Mouse (Mus musculus) adrenal gland, postnatal 36 days (tissue): ENCODE data around the gene Xpc. TPM values are rescaled to one million over a fixed set of nuclear protein-coding genes. Genes with fewer than 3 reads are reported as not detected.
"Not testable (repeated sequence)": the region's sequence is repeated elsewhere in the genome, so short reads cannot be mapped to it uniquely, and the experiment has no call there.

ENCODE experiments used
- DNase-seq, 2 experiments: peaks; one replicate each; pipeline ENCODE4 v3.0.0; 2021; ENCODE audit warnings: mixed read lengths in 1 of 2
- total RNA-seq, 2 experiments: library from RNA; stranded (reverse); gene quantifications; 2 replicates each; pipeline ENCODE4 v1.2.3; 2021

Xpc gene
- total RNA-seq, 2 experiments from 2014 or later, result 13.6 to 18.1 TPM

DNA sequence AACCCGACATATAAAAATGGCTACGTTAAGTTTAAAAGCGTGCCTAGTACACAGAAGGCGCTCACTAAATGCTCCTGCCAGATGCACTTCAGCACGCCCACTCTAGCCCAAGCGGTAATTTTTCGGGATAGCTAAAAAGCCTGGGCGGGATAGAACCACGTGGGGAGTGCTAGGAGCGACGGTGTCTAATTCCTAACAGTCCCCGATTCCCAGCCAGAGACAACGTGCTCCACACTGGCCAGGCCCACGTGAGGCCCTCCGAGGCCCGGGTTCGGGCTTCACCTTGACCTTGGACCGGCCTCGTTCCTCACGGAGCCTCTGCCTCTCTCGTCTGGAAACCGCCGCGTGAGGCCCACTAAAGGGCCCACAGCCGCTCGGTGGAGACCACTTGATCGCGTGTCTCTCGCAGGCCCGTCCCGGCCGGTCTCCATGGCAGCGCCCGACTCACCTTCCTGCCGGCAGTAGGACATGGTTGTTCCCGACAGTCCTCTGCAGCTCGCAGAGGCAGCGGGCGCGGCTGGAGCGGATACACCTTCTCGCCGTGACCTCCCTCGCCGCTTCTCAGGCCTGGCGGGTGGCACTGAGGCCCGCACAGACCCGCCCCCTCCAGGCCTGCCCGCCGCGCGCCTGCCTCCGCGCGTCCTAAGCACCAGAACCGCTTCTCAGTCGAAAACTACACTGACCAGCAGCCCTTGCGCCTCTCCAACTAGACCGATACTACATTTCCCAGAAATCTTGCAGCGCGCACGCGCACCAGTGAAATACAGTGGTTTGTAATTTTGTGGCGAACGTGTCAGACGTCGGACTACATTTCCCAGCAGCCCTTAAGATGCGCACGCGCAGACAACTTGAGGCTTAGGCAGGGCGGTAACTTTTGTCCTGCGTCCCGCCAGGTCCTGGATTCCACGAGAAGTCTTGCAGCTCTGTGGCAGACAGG lies 42.6 kb downstream of the Xpc start, which contains the start of the genes Chchd4 and Tmem43:
Chchd4 (minus strand) TSS at position 679 of the 937 bp plus-strand sequence.
Tmem43 (plus strand) TSS at position 836 of the 937 bp plus-strand sequence.
- DNase-seq, result peak; percentile 99

DNA sequence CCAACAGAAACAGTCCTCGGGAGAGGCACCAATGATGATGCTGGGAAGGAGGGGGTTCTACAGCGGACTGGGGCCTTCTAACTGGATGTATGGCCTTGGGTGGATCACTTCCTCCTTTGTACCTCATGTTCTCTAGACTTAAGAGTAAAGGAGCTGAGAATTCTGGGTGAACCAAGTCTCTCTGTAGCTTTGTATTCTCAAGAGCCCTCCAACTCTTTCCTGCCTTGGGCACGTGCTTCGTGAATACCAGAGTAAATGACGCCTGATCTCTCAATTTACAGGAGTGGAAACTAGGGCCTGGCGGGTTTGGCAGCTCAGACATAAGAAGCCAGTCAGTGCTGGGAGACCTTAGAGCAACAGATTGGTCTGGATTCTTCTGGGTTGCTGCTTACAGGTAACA lies 43.4 kb downstream of the Xpc start:
- no peak for DNase-seq

DNA sequence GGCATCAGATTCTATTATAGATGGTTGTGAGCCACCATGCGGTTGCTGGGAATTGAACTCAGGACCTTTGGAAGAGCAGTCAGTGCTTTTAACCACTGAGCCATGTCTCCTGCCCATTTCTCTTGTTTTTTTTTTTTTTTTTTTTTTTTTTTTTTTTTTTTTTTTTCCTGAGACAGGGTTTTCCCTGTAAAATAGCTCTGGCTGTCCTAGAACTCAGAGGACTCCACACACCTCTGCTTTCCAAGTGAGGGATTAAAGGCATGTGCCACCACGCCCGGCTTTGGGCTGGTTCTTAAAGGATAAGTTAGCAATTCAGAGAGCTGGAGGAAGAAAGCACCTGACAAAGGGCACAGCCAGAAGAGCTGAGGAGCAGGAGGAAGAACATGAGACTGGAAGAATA lies 44.3 kb downstream of the Xpc start:
- not testable (repeated sequence) for DNase-seq

DNA sequence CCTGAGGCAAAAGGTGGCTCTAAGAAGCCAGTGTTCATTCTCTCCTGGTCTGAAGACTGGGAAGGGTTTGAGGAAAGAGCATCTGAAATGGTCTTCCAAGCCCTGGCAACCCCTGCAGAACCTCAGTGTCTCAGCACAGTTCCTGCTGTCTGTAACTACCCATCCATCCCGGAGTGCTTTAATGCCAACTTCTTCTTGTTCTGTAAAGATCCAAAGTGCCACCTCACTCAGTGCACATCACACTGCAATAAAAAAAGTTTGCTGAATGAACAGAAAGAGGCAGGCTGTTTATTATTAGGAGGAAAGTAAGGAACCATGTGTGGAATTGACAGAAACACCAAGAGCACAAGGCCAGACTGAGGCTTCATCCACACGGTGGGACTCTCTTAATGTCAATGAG lies 45.0 kb downstream of the Xpc start:
- DNase-seq, result no peak

DNA sequence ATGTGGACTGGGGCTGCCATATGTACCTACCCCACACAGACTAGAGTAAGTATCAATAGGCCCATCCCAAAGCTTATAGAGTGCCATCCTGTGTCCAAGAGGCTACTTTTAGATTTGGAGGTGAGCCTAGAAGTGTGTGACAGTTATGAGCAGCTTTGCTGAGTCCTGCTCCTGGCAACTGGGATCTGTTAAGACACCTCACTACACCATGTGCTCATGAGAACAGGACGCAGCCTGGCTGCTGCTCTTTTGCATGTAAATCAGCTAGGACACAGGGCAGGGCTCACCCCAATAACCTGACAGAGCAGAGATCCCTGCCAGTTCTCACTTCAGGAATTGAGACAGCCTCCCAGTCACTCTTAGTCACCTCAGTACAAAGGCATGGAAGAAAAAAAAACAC lies 48.6 kb downstream of the Xpc start:
- DNase-seq, result no peak

DNA sequence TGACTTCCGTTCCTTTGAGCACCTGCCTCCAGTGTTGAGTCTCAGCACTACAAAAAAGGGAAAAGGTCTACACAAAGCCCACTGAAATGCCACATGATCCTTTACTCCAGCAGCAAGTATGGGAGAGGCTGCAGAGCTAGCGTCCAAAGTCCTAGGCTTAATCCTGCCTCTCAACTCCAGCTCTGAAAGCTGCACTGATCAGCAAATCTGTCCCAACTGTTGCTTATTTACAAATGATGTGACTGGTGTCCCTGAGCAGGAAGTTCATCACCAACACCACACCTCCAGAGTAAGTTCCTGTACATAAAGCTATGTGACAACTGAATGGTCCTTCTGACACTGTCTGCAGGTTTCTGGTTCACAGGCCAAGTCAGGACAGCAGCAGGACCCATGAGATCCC lies 49.9 kb downstream of the Xpc start:
- DNase-seq, result no peak

DNA sequence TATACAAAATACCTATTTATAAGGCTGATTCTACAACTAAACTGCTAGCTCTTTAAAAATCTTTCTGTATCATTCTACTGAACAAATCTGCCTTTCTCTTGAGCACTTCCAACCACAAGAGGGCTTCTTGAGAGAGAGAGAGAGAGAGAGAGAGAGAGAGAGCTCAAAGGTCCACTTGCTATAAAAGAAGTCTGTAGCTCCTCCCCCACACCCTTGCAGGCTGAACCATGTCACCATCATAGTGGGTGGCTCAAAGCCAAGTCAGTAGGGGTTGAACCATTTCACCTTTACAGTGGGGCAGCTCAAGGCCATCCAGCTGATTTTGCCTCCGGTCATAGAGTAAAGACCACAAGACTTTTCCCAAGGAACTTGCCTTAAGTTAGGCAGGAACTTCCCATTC lies 56.2 kb downstream of the Xpc start:
- peak in 1 of 2 experiments; percentile 23 for DNase-seq

DNA sequence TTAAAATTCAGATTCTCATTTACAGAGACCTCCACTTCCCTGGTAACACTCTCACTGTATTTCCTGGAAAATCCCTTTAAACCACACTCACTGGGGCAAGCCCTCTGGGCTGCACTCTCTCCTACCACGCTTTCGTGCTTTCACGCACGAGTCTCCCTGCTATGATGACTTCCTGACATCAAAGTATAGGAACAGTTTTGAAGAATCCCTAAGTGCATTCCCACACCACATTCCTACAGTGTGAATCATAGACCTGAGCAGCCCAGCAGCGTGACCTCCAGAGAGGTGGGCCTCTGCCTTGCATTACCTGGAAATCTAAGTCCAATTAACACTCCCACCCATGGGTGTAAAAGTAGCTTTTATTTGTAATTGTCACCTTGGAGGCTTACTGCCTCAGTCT lies 61.1 kb downstream of the Xpc start:
- DNase-seq, result no peak

DNA sequence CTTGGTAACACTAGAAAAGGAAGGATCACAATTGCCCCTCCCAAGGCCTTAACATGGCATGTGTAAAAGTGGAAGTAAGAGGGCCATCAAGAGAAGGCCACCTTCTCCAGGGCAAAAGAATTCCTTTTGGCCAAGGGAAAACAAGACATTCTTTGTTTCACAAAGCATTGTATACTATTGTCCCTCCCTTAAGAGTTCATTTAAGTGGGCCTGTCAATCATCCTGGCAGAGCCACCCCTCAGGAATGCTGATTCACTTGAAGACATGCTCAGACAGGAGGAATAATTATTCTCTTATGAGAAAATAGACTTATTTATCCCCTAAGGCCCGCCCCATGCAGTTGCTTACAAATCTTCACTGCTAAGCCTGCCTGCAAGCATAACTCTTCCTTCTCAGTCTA lies 63.6 kb downstream of the Xpc start:
- no peak for DNase-seq

DNA sequence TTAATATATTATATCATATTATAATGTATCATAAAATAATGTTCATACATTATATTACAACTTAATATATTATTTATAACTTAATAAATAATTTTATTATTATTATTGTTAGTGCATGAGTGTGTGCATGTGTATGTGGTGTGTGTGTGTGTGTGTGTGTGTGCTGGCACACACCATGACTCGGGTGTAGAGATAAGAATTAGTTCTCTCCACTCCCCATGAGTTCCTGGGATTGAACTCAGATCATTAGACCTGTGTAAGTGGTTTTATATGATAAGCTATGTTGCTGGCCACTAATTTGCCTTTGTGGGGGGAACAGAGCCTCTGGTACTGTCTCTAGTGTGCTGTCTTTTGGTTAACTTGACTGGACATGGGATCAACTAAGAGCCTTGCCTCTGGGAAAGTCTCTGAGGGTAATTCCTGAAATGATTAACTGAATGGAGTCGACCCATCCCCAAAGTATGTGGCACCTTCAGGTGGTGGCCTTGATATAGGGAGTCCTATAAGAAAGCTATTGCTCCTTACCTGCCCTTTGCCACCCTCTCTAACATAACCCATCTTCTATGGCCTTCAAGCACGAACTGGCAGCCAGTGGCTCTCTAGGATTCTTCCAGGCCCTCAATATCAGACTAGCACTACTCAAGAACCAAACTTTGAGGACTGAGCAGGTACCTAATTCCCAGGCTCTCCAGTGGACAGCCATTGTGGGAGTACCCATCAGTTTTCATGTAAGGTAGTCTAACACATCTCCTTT lies 66.0 kb downstream of the Xpc start:
- no peak for DNase-seq

DNA sequence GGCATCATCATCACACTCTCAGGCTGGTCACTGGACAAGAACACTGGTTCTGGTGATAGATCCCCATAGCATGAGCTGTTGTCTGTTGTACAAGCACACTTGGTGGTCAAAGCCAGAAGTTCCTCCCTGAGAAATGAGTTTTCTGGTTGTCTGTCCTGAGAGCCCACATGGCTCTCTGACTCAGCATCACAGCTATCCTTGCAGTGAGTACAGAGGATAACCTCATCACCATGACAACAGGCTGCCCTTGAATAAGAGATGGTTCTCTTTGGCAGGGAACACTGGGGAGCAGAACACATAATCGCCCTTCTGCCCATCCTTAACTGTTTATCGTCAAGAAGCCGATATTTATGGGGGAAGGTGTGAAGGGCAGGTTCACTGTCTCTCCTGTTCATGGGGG lies 70.4 kb downstream of the Xpc start:
- DNase-seq, result no peak

DNA sequence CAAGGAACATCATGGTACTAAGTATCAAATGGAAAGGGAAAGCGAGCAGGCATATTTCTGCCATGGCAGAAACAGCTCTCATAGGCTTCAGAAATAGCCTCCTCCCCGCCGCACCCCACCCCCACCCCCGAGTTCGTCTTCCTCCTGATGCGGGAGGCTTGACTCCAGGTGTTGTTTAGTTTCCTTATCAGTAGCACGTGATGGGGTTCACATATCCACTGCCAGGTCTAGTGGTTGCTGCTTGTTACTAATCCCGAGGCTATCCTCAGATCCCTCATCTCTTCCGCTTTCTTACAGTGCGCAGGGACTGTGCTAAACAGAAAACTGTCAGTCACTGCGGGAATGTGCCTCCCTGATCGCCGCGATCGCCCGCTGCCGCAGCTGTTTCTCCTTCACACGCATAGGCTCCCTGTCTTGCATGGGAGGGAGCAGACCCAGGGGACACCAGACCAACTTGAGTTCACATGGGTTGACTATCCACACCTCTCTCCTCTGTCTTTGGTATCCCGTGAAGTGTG lies 74.5 kb downstream of the Xpc start:
- DNase-seq, result no peak

DNA sequence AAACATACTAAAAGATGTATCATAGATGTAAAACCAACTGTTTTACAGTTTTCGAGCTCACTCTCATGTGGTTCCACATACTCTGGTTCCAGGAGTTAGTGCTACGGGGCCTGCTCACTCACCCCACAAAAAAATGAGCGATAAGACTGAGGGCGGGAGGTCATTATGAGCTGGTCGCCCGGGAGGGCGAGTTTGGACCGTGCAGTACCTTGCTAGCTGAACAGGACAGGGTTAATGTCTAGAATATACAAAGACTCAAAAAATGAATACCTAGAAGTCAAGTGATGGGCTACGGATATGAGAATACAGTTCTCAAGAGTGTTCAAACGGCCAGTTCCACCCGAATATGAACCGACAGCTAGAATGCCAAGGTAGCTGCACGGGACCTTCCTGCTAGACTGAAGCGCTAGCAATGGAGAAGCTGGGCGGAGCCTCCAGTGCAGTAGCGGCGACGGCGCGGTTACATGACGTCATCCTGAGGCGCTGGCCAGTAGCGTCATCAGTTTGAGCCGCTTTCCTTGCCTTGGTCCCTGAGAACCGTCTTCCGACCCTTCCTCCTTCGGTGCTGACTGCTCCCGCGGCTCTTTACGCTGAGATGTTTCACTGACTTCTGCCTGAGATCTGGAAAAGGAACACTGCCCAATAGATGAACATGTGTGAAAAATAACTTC lies 75.1 kb downstream of the Xpc start:
- DNase-seq, result peak; percentile 95 to 96

Other genes starting within 250 kb of the Xpc start
- gene Wnt7a, start 104.5 kb downstream of the Xpc start, total RNA-seq, result not detected
- 10 to 100 TPM; 18.5 to 21.0 TPM for gene Chchd4, start 42.3 kb downstream of the Xpc start, total RNA-seq
- gene Tmem43, start 42.2 kb downstream of the Xpc start, total RNA-seq, result 10 to 100 TPM; 44.3 to 46.2 TPM
- 10 to 100 TPM; 34.1 to 36.5 TPM for gene Lsm3, start within 50 bp of the Xpc start, total RNA-seq
- 100 to 1,000 TPM; 331 to 678 TPM for gene Slc6a6, start 168.2 kb upstream of the Xpc start, total RNA-seq